Mouse (Mus musculus): Measurements from ENCODE around the gene Cd300ld5. TPM values are rescaled to one million over a fixed set of nuclear protein-coding genes. Genes with fewer than 3 reads are reported as not detected.

The Cd300ld5 gene
- 20.6 and 34.4 TPM in 2 replicates for polyA plus RNA-seq (2012; rRNA removed; ENCODE audit: low replicate concordance)

DNA sequence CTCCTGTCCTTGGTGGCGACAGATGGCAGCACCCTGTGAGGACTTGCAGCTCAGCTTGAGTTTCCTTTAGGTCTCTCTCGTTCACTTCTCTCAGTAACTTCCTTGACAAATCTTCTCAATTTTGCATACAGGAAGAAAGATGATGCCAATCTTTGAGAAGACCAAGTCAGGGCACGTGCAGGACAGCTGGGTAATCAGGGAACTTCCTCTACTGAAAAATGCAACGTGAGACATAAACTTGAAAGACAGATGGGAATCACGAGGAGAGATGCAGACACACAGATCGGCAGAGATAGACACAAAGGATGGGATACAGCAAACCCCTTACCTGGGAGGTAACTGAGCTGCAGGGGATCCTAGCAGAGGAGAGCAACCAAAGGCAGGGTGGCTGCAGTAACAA lies at the start of gene Cd300ld5:
Cd300ld5 (minus strand) TSS at position 101 of the 400 bp plus-strand sequence.

DNA sequence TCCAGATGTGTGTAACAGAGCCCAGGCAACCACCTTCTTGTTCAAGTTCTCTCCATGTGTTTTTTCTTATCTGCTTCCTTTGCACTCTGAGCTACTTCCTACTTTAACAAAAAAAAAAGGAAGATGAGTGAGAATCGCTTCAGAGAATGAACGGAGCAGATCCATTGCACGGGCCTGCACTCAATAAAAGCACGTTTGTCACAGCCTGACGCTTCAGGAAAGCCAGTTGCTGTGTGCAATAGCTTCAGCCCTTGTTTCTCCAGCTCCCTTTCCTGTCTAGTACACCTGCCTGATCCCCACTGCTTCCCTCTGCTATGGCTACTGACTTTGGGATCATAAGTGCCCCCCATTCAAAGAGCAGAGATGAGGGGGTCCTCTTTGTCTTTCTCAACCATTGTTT lies 24.5 kb upstream of the Cd300ld5 start, which contains the start of gene Cd300e:
Cd300e (minus strand) TSS at position 101 of the 400 bp plus-strand sequence.

DNA sequence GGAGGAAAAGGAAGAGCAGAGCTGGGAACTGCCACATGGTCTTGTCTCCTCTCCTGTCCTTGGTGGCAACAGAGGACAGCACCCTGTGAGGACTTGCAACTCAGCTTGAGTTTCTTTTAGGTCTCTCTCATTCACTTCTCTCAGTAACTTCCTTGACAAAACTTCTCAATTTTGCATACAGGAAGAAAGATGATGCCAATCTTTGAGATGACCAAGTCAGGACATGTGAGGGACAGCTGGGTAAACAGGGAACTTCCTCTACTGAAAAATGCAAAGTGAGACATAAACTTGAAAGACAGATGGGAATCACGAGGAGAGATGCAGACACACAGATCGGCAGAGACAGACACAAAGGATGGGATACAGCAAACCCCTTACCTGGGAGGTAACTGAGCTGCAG lies 10.7 kb upstream of the Cd300ld5 start, which contains the start of gene Cd300ld3:
Cd300ld3 (minus strand) TSS at position 151 of the 400 bp plus-strand sequence.

DNA sequence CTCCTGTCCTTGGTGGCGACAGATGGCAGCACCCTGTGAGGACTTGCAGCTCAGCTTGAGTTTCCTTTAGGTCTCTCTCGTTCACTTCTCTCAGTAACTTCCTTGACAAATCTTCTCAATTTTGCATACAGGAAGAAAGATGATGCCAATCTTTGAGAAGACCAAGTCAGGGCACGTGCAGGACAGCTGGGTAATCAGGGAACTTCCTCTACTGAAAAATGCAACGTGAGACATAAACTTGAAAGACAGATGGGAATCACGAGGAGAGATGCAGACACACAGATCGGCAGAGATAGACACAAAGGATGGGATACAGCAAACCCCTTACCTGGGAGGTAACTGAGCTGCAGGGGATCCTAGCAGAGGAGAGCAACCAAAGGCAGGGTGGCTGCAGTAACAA lies 10.7 kb downstream of the Cd300ld5 start, which contains the start of gene Cd300ld4:
Cd300ld4 (minus strand) TSS at position 101 of the 400 bp plus-strand sequence.

DNA sequence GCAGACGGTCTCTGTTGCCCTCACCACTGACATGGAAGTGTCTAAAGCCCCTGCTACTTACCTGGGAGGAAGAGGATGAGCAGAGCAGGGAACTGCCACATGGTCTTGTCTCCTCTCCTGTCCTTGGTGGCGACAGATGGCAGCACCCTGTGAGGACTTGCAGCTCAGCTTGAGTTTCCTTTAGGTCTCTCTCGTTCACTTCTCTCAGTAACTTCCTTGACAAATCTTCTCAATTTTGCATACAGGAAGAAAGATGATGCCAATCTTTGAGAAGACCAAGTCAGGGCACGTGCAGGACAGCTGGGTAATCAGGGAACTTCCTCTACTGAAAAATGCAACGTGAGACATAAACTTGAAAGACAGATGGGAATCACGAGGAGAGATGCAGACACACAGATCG lies 21.5 kb downstream of the Cd300ld5 start, which contains the start of gene Cd300ld2:
Cd300ld2 (minus strand) TSS at position 101 of the 400 bp plus-strand sequence.

DNA sequence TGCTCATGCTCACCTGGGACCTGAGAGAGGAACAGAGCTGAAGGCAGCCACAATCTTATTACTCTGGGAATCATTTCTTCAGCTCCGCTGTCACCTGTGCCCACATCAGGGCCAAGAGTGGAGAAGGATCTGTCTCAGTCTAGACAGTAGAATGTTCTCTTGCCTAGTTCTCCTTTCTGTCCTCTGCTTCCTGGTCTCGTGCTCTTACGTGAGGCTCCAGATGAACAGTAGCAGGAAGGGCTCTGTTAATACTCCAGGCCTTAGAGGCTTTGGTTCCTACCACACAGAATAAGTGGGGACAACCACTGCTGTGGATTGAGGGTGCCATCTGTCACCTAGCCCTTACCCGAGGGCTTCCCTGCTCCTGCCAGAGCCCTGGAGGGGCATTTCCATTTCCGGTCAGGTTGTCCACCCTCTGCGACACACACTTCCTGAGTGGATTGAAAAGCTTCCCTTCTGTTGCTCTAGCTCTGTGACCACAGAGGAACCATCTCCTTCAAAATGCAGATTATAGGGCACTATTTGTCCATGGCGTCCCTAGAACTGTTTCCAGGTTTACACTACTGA lies 36.0 kb downstream of the Cd300ld5 start, which contains the start of gene Cd300c2:
Cd300c2 (minus strand) TSS at position 407 of the 567 bp plus-strand sequence.

DNA sequence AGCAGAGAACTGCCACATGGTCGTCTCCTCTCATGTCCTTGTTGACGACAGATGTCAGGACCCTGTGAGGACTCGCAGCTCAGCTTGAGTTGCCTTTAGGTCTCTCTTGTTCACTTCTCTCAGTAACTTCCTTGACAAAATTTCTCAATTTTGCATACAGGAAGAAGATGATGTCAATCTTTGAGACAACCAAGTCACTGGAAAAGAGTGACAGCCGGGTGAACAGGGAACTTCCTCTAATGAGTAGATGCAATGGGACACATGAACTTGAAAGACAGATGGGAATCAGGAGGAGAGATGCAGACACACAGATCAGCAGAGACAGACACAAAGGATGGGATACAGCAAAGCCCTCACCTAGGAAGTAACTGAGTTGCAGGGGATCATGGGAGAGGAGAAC lies 47.8 kb downstream of the Cd300ld5 start, which contains the start of gene Cd300ld:
Cd300ld (minus strand) TSS at position 130 of the 400 bp plus-strand sequence.

Other genes starting within 250 kb of the Cd300ld5 start
- gene Btbd17, start 241.8 kb downstream of the Cd300ld5 start, polyA plus RNA-seq (2012; rRNA removed; ENCODE audit: low replicate concordance): 1.3 and 3.0 TPM in 2 replicates
- not detected in 2 replicates for gene Gpr142, start 238.8 kb downstream of the Cd300ld5 start, polyA plus RNA-seq (2012; rRNA removed; ENCODE audit: low replicate concordance)
- gene Gprc5c, start 186.6 kb downstream of the Cd300ld5 start, polyA plus RNA-seq (2012; rRNA removed; ENCODE audit: low replicate concordance): 37.4 and 56.3 TPM in 2 replicates
- 2.2 and 3.9 TPM in 2 replicates for gene Cd300a, start 147.7 kb downstream of the Cd300ld5 start, polyA plus RNA-seq (2012; rRNA removed; ENCODE audit: low replicate concordance)
- 2.9 and 6.2 TPM in 2 replicates for gene Cd300lb, start 103.4 kb downstream of the Cd300ld5 start, polyA plus RNA-seq (2012; rRNA removed; ENCODE audit: low replicate concordance)
- gene Cd300c, start 68.6 kb downstream of the Cd300ld5 start, polyA plus RNA-seq (2012; rRNA removed; ENCODE audit: low replicate concordance): 4.5 and 5.2 TPM in 2 replicates
- 4.0 and 8.5 TPM in 2 replicates for gene Cd300ld, start 47.8 kb downstream of the Cd300ld5 start, polyA plus RNA-seq (2012; rRNA removed; ENCODE audit: low replicate concordance)
- gene Cd300c2, start 35.9 kb downstream of the Cd300ld5 start, polyA plus RNA-seq (2012; rRNA removed; ENCODE audit: low replicate concordance): 7.9 and 11.0 TPM in 2 replicates
- 2.8 and 5.3 TPM in 2 replicates for gene Cd300ld2, start 21.6 kb downstream of the Cd300ld5 start, polyA plus RNA-seq (2012; rRNA removed; ENCODE audit: low replicate concordance)
- 8.4 and 32.3 TPM in 2 replicates for gene Cd300ld4, start 10.8 kb downstream of the Cd300ld5 start, polyA plus RNA-seq (2012; rRNA removed; ENCODE audit: low replicate concordance)
- 72.5 and 131 TPM in 2 replicates for gene Cd300ld3, start 10.6 kb upstream of the Cd300ld5 start, polyA plus RNA-seq (2012; rRNA removed; ENCODE audit: low replicate concordance)
- 0.13 and 0.66 TPM in 2 replicates for gene Cd300e, start 24.4 kb upstream of the Cd300ld5 start, polyA plus RNA-seq (2012; rRNA removed; ENCODE audit: low replicate concordance)
- 4.9 and 6.1 TPM in 2 replicates for gene Rab37, start 53.7 kb upstream of the Cd300ld5 start, polyA plus RNA-seq (2012; rRNA removed; ENCODE audit: low replicate concordance)
- gene Cd300lf, start 96.2 kb upstream of the Cd300ld5 start, polyA plus RNA-seq (2012; rRNA removed; ENCODE audit: low replicate concordance): 3.5 and 3.7 TPM in 2 replicates
- 42.0 and 64.9 TPM in 2 replicates for gene Slc9a3r1, start 125.6 kb upstream of the Cd300ld5 start, polyA plus RNA-seq (2012; rRNA removed; ENCODE audit: low replicate concordance)
- gene Tmem104, start 149.7 kb upstream of the Cd300ld5 start, polyA plus RNA-seq (2012; rRNA removed; ENCODE audit: low replicate concordance): 22.5 TPM in 2 replicates
- gene Nat9, start 150.1 kb upstream of the Cd300ld5 start, polyA plus RNA-seq (2012; rRNA removed; ENCODE audit: low replicate concordance): 21.1 and 25.5 TPM in 2 replicates
- gene Grin2c, start 229.5 kb upstream of the Cd300ld5 start, polyA plus RNA-seq (2012; rRNA removed; ENCODE audit: low replicate concordance): 0.11 and 0.59 TPM in 2 replicates
- gene Fdxr, start 239.3 kb upstream of the Cd300ld5 start, polyA plus RNA-seq (2012; rRNA removed; ENCODE audit: low replicate concordance): 17.8 and 30.0 TPM in 2 replicates